Mouse (Mus musculus) lung, postnatal 0 days (tissue): ENCODE measurements at regions not wholly inside any gene's neighbourhood (a gene's known extent, or its start where the extent isn't known, plus 50 kb on each side); places are given as distances from the start of the nearest gene placed in this dataset.

Source experiments
- CTCF ChIP-seq: IDR thresholded peaks from 2 replicates; pipeline ENCODE4 v1.5.1; 2016; ENCODE audit warnings: antibody characterized with exemption, mild to moderate bottlenecking
- EP300 ChIP-seq: IDR thresholded peaks from 2 replicates; pipeline ENCODE4 v1.6.1; 2016; ENCODE audit warnings: antibody characterized with exemption, mild to moderate bottlenecking, control low read depth

- TF ChIP-seq CTCF = no peak
- TF ChIP-seq EP300 = no peak
These were observed 189.6 kb upstream of the Rpl38 start for GRCm38 (mm10) chr11:114478736-114479135.
